Mouse (Mus musculus) hindbrain, postnatal 0 days (tissue): ENCODE measurements around the gene Slc38a11. TPM values are rescaled to one million over a fixed set of nuclear protein-coding genes. Genes with fewer than 3 reads are reported as not detected.
A peak's percentile ranks its signal among the peaks of the same experiment; 100 is the strongest.

Experiments
- ATAC-seq: fragments of 200-750 bp; cut with Nextera tagmentation; 2 replicates; pipeline ENCODE4 v1.8.0; 2017; ENCODE audit warnings: mild to moderate bottlenecking, moderate TSS enrichment, moderate library complexity
- DNase-seq: peaks from one replicate; pipeline ENCODE4 v3.0.0-alpha.2; 2015; ENCODE audit warnings: low spot score
- H3K27ac ChIP-seq: fragments of 300-500 bp; sonication (generic); 2 replicates; pipeline ENCODE4 v1.5.1; 2014; ENCODE audit warnings: mild to moderate bottlenecking
- H3K27me3 ChIP-seq: fragments of 300-500 bp; sonication (generic); 2 replicates; pipeline ENCODE4 v1.6.1; 2014; ENCODE audit warnings: low read length, mixed read lengths; ENCODE audit not compliant: insufficient read depth
- H3K36me3 ChIP-seq: fragments of 300-500 bp; sonication (generic); 2 replicates; pipeline ENCODE4 v1.6.1; 2014; ENCODE audit warnings: low read length, mixed read lengths; ENCODE audit not compliant: insufficient read depth
- H3K4me1 ChIP-seq: fragments of 300-500 bp; sonication (generic); 2 replicates; pipeline ENCODE4 v1.6.1; 2014; ENCODE audit warnings: antibody characterized with exemption, low read length, mixed read lengths; ENCODE audit not compliant: insufficient read depth
- H3K4me2 ChIP-seq: fragments of 300-500 bp; sonication (generic); 2 replicates; pipeline ENCODE4 v1.6.1; 2014; ENCODE audit warnings: low read depth, mild to moderate bottlenecking, low read length, moderate library complexity, mixed read lengths
- H3K4me3 ChIP-seq: fragments of 300-500 bp; sonication (generic); 2 replicates; pipeline ENCODE4 v1.5.1; 2014; ENCODE audit warnings: low read length
- H3K9ac ChIP-seq: fragments of 300-500 bp; sonication (generic); replicated peaks from 2 replicates; pipeline ENCODE4 v1.6.1; 2014; ENCODE audit warnings: mild to moderate bottlenecking, low read length, moderate library complexity, mixed read lengths
- H3K9me3 ChIP-seq: fragments of 300-500 bp; sonication (generic); 2 replicates; pipeline ENCODE4 v1.6.1; 2016; ENCODE audit warnings: low read length, mixed read lengths
- CTCF ChIP-seq: IDR thresholded peaks from 2 replicates; pipeline ENCODE4 v1.5.1; 2016; ENCODE audit warnings: antibody characterized with exemption, control low read depth, low read depth
- WGBS: fragments of 180-500 bp; shearing (Covaris S2); extraction: QIAGEN DNeasy Blood & Tissue Kit; methylation state at CpG from one replicate; pipeline ENCODE4 v1.1.7; 2014; 5-methylcytosine and 5-hydroxymethylcytosine counted together
- polyA plus RNA-seq: library from polyadenylated mRNA; unstranded; fragments of >200 nt; fragmentation: Nextera tagmentation; extraction: Ambion mirVana; gene quantifications from 2 replicates; pipeline ENCODE4 v1.2.1, GENCODE M21; 2015
- total RNA-seq: library from RNA; depleted of rRNA; stranded (reverse); fragments of >200 nt; gene quantifications from 2 replicates; pipeline ENCODE4 v1.2.3, GENCODE M21; 2014

Gene Slc38a11
- total and polyA plus RNA-seq, 2 experiments from 2014 or later, result 1.5 to 4.1 TPM

GRCm38 (mm10) chr2:65347367-65347766 lies 16.5 kb downstream of the Slc38a11 start:
- Histone ChIP-seq H3K4me1 (no peaks in the 10 kb centered on the region), H3K4me2 (no peak overlapping the region), H3K9me3 (no peaks in the 10 kb centered on the region), H3K27ac (no peak overlapping the region; the same call in 1 of the 2 replicates), H3K4me3 (no peak overlapping the region), H3K9ac (no peak overlapping the region), H3K36me3 (no peaks in the 10 kb centered on the region), H3K27me3 (no peaks in the 10 kb centered on the region)
- no peak for TF ChIP-seq CTCF
- 74% methylated on average over 4 of the region's 4 CpGs for WGBS
- DNase-seq (no peak), ATAC-seq (no peak)

- H3K9me3 ChIP-seq, result no peaks in the 10 kb centered on the region
- H3K4me2 ChIP-seq, result no peak overlapping the region
- H3K36me3 ChIP-seq, result no peaks in the 10 kb centered on the region
- no peak overlapping the region for H3K4me3 ChIP-seq
- no peak for DNase-seq
- H3K27ac ChIP-seq, result no peak overlapping the region; the same call in 1 of the 2 replicates
- no peaks in the 10 kb centered on the region for H3K27me3 ChIP-seq
- H3K4me1 ChIP-seq, result no peaks in the 10 kb centered on the region
- 41% methylated on average over 1 of the region's 1 CpGs for WGBS
- ATAC-seq, result no peak
- H3K9ac ChIP-seq, result no peak overlapping the region
- no peak for TF ChIP-seq CTCF
Observed at GRCm38 (mm10) chr2:65346915-65347314, 16.9 kb downstream of the Slc38a11 start.

- Histone ChIP-seq H3K9me3 (no peaks in the 10 kb centered on the region), H3K27me3 (no peaks in the 10 kb centered on the region), H3K4me2 (no peak overlapping the region), H3K9ac (no peak overlapping the region), H3K36me3 (no peaks in the 10 kb centered on the region), H3K4me1 (no peaks in the 10 kb centered on the region), H3K4me3 (no peak overlapping the region), H3K27ac (no peak overlapping the region)
- no peak for TF ChIP-seq CTCF
- ATAC-seq (no peak), DNase-seq (no peak)
- 88% methylated on average over 5 of the region's 5 CpGs for WGBS
Observed at GRCm38 (mm10) chr2:65346037-65346436, 17.8 kb downstream of the Slc38a11 start.

- Histone ChIP-seq H3K27ac (no peak overlapping the region), H3K36me3 (no peaks in the 10 kb centered on the region), H3K4me1 (no peaks in the 10 kb centered on the region), H3K27me3 (no peaks in the 10 kb centered on the region), H3K4me3 (no peak overlapping the region), H3K9ac (no peak overlapping the region), H3K4me2 (no peak overlapping the region), H3K9me3 (no peaks in the 10 kb centered on the region)
- no peak for TF ChIP-seq CTCF
- ATAC-seq (no peak), DNase-seq (peak; percentile 23)
- WGBS, result 75% methylated on average over 10 of the region's 10 CpGs
Observed at GRCm38 (mm10) chr2:65342057-65342456, 21.8 kb downstream of the Slc38a11 start.

GRCm38 (mm10) chr2:65340839-65341238 lies 23.0 kb downstream of the Slc38a11 start:
- no peaks in the 10 kb centered on the region for H3K36me3 ChIP-seq
- no peak overlapping the region for H3K27ac ChIP-seq
- H3K4me3 ChIP-seq, result no peak overlapping the region
- DNase-seq, result no peak
- ATAC-seq, result no peak
- no peak overlapping the region for H3K9ac ChIP-seq
- no peaks in the 10 kb centered on the region for H3K9me3 ChIP-seq
- TF ChIP-seq CTCF, result no peak
- H3K27me3 ChIP-seq, result no peaks in the 10 kb centered on the region
- 71% methylated on average over 3 of the region's 3 CpGs for WGBS
- H3K4me1 ChIP-seq, result no peaks in the 10 kb centered on the region
- no peak overlapping the region for H3K4me2 ChIP-seq

GRCm38 (mm10) chr2:65337378-65338140 lies 26.3 kb downstream of the Slc38a11 start:
- H3K27ac ChIP-seq, result no peak overlapping the region
- no peaks in the 10 kb centered on the region for H3K36me3 ChIP-seq
- WGBS, result 13% methylated on average over 14 of the region's 14 CpGs
- no peak overlapping the region for H3K4me3 ChIP-seq
- DNase-seq, result peak; percentile 81
- peak overlapping the region; percentile 35 for H3K4me2 ChIP-seq
- H3K9me3 ChIP-seq, result no peaks in the 10 kb centered on the region
- peak; percentile 85 for ATAC-seq
- H3K9ac ChIP-seq, result 0 out of 2 replicates have a peak overlapping the region, but pooled peaks have one; percentile 7
- no peaks in the 10 kb centered on the region for H3K27me3 ChIP-seq
- H3K4me1 ChIP-seq, result no peaks in the 10 kb centered on the region
- peak; percentile 81 for TF ChIP-seq CTCF

- Histone ChIP-seq H3K9me3 (no peaks in the 10 kb centered on the region), H3K9ac (no peak overlapping the region), H3K4me1 (no peaks in the 10 kb centered on the region), H3K4me2 (no peak overlapping the region), H3K4me3 (no peak overlapping the region), H3K36me3 (no peaks in the 10 kb centered on the region), H3K27ac (no peak overlapping the region), H3K27me3 (no peaks in the 10 kb centered on the region)
- TF ChIP-seq CTCF, result no peak
- no peak for DNase-seq
- 91% methylated on average over 3 of the region's 3 CpGs for WGBS
- no peak for ATAC-seq
Observed at GRCm38 (mm10) chr2:65336608-65337007, 27.2 kb downstream of the Slc38a11 start.
